Mouse (Mus musculus): ENCODE data around the gene Def6. TPM values are rescaled to one million over a fixed set of nuclear protein-coding genes. Genes with fewer than 3 reads are reported as not detected.

Gene Def6
- total RNA-seq, 2 experiments from 2014 or later, result 2.1 to 3.1 TPM

- no peak for TF ChIP-seq CTCF (IDR thresholded peaks at IDR 0.05)
- no peak for DNase-seq (ENCODE audit: extremely low spot score in 1 of 2, low spot score in 2 of 2)
- intact Hi-C loops (cut with DNase I), result no loop called here
- no peak overlapping the region for H3K27ac ChIP-seq
- no peak overlapping the region for H3K4me3 ChIP-seq
These were observed 22.5 kb upstream of the Def6 start for GRCm38 (mm10) chr17:28184971-28185638.

GRCm38 (mm10) chr17:28188313-28188712 is 19.3 kb upstream of the Def6 start:
- intact Hi-C loops (cut with DNase I), result no loop called here
- H3K27ac ChIP-seq, result no peak overlapping the region
- TF ChIP-seq CTCF (IDR thresholded peaks at IDR 0.05), result no peak
- no peak for DNase-seq (ENCODE audit: extremely low spot score in 1 of 2, low spot score in 2 of 2)
- H3K4me3 ChIP-seq, result no peak overlapping the region

GRCm38 (mm10) chr17:28192754-28193153 is 14.8 kb upstream of the Def6 start:
- H3K27ac ChIP-seq, result no peak overlapping the region
- DNase-seq (ENCODE audit: extremely low spot score in 1 of 2, low spot score in 2 of 2), result no peak
- no peak; the same call in 1 of the 2 replicates for TF ChIP-seq CTCF (IDR thresholded peaks at IDR 0.05)
- H3K4me3 ChIP-seq, result no peak overlapping the region
- intact Hi-C loops (cut with DNase I), result no loop called here

GRCm38 (mm10) chr17:28193559-28193958 is 14.0 kb upstream of the Def6 start:
- DNase-seq (ENCODE audit: extremely low spot score in 1 of 2, low spot score in 2 of 2), result no peak
- H3K27ac ChIP-seq, result no peak overlapping the region

GRCm38 (mm10) chr17:28195033-28195432 is 12.5 kb upstream of the Def6 start:
- H3K4me3 ChIP-seq, result no peak overlapping the region
- intact Hi-C loops (cut with DNase I), result no loop called here
- no peak overlapping the region for H3K27ac ChIP-seq
- DNase-seq (ENCODE audit: extremely low spot score in 1 of 2, low spot score in 2 of 2), result no peak
- no peak for TF ChIP-seq CTCF (IDR thresholded peaks at IDR 0.05)

More at GRCm38 (mm10) chr17:28193559-28193958, 14.0 kb upstream of the Def6 start:
- H3K4me3 ChIP-seq, result no peak overlapping the region
- intact Hi-C loops (cut with DNase I), result no loop called here
- TF ChIP-seq CTCF (IDR thresholded peaks at IDR 0.05), result no peak

GRCm38 (mm10) chr17:28197646-28198045 is 9.9 kb upstream of the Def6 start:
- no peak for DNase-seq (ENCODE audit: extremely low spot score in 1 of 2, low spot score in 2 of 2)
- H3K27ac ChIP-seq, result no peak overlapping the region
- no peak overlapping the region for H3K4me3 ChIP-seq
- intact Hi-C loops (cut with DNase I), result no loop called here
- no peak for TF ChIP-seq CTCF (IDR thresholded peaks at IDR 0.05)

- intact Hi-C loops (cut with DNase I), result no loop called here
- TF ChIP-seq CTCF (IDR thresholded peaks at IDR 0.05), result no peak
- DNase-seq (ENCODE audit: extremely low spot score in 1 of 2, low spot score in 2 of 2), result no peak
- Histone ChIP-seq H3K4me3 (no peak overlapping the region), H3K27ac (no peak overlapping the region)
These were observed 5.6 kb upstream of the Def6 start for GRCm38 (mm10) chr17:28201982-28202381.

- Histone ChIP-seq H3K4me3 (no peak overlapping the region), H3K27ac (no peak overlapping the region)
- peak; percentile 77 for TF ChIP-seq CTCF (IDR thresholded peaks at IDR 0.05)
- intact Hi-C loops (cut with DNase I), result no loop called here
- DNase-seq (ENCODE audit: extremely low spot score in 1 of 2, low spot score in 2 of 2), result peak; percentile 41 to 49
These were observed 3.4 kb upstream of the Def6 start for GRCm38 (mm10) chr17:28204052-28204720.

GRCm38 (mm10) chr17:28205443-28205842 is 2.1 kb upstream of the Def6 start:
- no peak overlapping the region for H3K27ac ChIP-seq
- H3K4me3 ChIP-seq, result no peak overlapping the region
- no peak for TF ChIP-seq CTCF (IDR thresholded peaks at IDR 0.05)
- intact Hi-C loops (cut with DNase I), result no loop called here
- no peak for DNase-seq (ENCODE audit: extremely low spot score in 1 of 2, low spot score in 2 of 2)

- no peak for DNase-seq (ENCODE audit: extremely low spot score in 1 of 2, low spot score in 2 of 2)
- intact Hi-C loops (cut with DNase I), result no loop called here
- H3K27ac ChIP-seq, result peak overlapping the region; percentile 69
- H3K4me3 ChIP-seq, result no peak overlapping the region
- no peak for TF ChIP-seq CTCF (IDR thresholded peaks at IDR 0.05)
These were observed 486 bp upstream of the Def6 start for GRCm38 (mm10) chr17:28207092-28207491.

- DNase-seq (ENCODE audit: extremely low spot score in 1 of 2, low spot score in 2 of 2), result no peak
- H3K27ac ChIP-seq, result no peak overlapping the region
- TF ChIP-seq CTCF (IDR thresholded peaks at IDR 0.05), result no peak
- H3K4me3 ChIP-seq, result peak overlapping the region; percentile 44
- intact Hi-C loops (cut with DNase I), result no loop called here
These were observed 685 bp downstream of the Def6 start for GRCm38 (mm10) chr17:28208314-28208612.

GRCm38 (mm10) chr17:28209457-28210110 is 2.0 kb downstream of the Def6 start:
- Histone ChIP-seq H3K27ac (no peak overlapping the region), H3K4me3 (no peak overlapping the region)
- no peak for TF ChIP-seq CTCF (IDR thresholded peaks at IDR 0.05)
- intact Hi-C loops (cut with DNase I), result no loop called here
- DNase-seq (ENCODE audit: extremely low spot score in 1 of 2, low spot score in 2 of 2), result no peak

Measured in left cerebral cortex, adult 2 months (tissue).